Mouse (Mus musculus) intestine, embryonic 14.5 days (tissue): ENCODE data around the gene Zfp143. TPM values are rescaled to one million over a fixed set of nuclear protein-coding genes. Genes with fewer than 3 reads are reported as not detected.
"Not testable (repeated sequence)": the region's sequence is repeated elsewhere in the genome, so short reads cannot be mapped to it uniquely, and the experiment has no call there.

ENCODE experiments used
- ATAC-seq: fragments of 200-750 bp; cut with Nextera tagmentation; replicated peaks from 2 replicates; pipeline ENCODE4 v1.8.0; 2017; ENCODE audit warnings: low read depth, moderate number of reproducible peaks, moderate TSS enrichment, moderate library complexity; ENCODE audit not compliant: low FRiP score, low TSS enrichment
- DNase-seq: peaks from one replicate; pipeline ENCODE4 v3.0.0-alpha.2; 2018; ENCODE audit warnings: low spot score
- H3K27ac ChIP-seq: fragments of 300-500 bp; sonication (generic); 2 replicates; pipeline ENCODE4 v1.5.1; 2014; ENCODE audit warnings: low read depth, mild to moderate bottlenecking, control low read depth
- H3K27me3 ChIP-seq: fragments of 300-500 bp; sonication (generic); replicated peaks from 2 replicates; pipeline ENCODE4 v1.6.1; 2014; ENCODE audit warnings: low read length, control low read depth; ENCODE audit not compliant: control insufficient read depth, insufficient read depth
- H3K36me3 ChIP-seq: fragments of 300-500 bp; sonication (generic); 2 replicates; pipeline ENCODE4 v1.6.1; 2014; ENCODE audit warnings: low read length, control low read depth; ENCODE audit not compliant: control insufficient read depth, insufficient read depth
- H3K4me1 ChIP-seq: fragments of 300-500 bp; sonication (generic); replicated peaks from 2 replicates; pipeline ENCODE4 v1.6.1; 2014; ENCODE audit warnings: low read length, control low read depth, mixed read lengths; ENCODE audit not compliant: control insufficient read depth, insufficient read depth
- H3K4me2 ChIP-seq: fragments of 300-500 bp; sonication (generic); 2 replicates; pipeline ENCODE4 v1.6.1; 2014; ENCODE audit warnings: low read length
- H3K4me3 ChIP-seq: fragments of 300-500 bp; sonication (generic); 2 replicates; pipeline ENCODE4 v1.5.1; 2014; ENCODE audit warnings: low read depth, low read length, control low read depth, mixed read lengths
- H3K9ac ChIP-seq: fragments of 300-500 bp; sonication (generic); 2 replicates; pipeline ENCODE4 v1.6.1; 2014; ENCODE audit warnings: mild to moderate bottlenecking, low read length
- H3K9me3 ChIP-seq: fragments of 300-500 bp; sonication (generic); 2 replicates; pipeline ENCODE4 v1.6.1; 2016; ENCODE audit warnings: low read length, control low read depth; ENCODE audit not compliant: control insufficient read depth
- WGBS: fragments of 180-500 bp; shearing (Covaris S2); extraction: QIAGEN DNeasy Blood & Tissue Kit; methylation state at CpG from one replicate; pipeline ENCODE4 v1.1.7; 2014; 5-methylcytosine and 5-hydroxymethylcytosine counted together
- polyA plus RNA-seq: library from polyadenylated mRNA; unstranded; fragments of >200 nt; fragmentation: Nextera tagmentation; extraction: Ambion mirVana; gene quantifications from 2 replicates; pipeline ENCODE4 v1.2.1, GENCODE M21; 2014

Zfp143 gene
- polyA plus RNA-seq, 1 experiment from 2014 or later: 18.6 TPM

DNA sequence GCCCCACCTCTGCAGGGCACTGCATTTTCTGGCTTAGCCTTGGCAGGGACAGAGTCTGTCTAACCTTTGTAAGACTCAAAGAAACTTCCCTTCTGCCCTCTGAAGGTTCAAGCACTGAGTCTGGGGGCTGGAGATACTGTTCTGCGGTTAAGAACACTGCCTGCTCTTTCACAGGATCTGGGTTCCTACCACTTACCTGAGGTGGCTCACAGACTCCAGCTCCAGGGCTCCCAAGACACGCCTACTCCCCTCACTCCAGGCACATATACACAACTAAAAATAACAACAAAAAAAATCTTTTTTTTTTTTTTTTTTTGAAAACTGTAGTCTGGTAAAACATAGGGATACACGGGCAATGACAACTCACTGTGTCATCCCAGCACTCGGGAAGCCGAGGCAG is 40.2 kb downstream of the Zfp143 start:
- H3K4me3 ChIP-seq: no peak overlapping the region
- 69% methylated on average over 5 of the region's 5 CpGs for WGBS
- no peak overlapping the region for H3K27ac ChIP-seq
- no peaks in the 10 kb centered on the region for H3K27me3 ChIP-seq
- H3K4me1 ChIP-seq: no peaks in the 10 kb centered on the region; the same call in 1 of the 2 replicates
- no peaks in the 10 kb centered on the region for H3K9me3 ChIP-seq
- ATAC-seq (no peak), DNase-seq (no peak)
- no peak overlapping the region for H3K9ac ChIP-seq
- no peak overlapping the region for H3K4me2 ChIP-seq
- peaks cover 2% of the 10 kb centered on the region for H3K36me3 ChIP-seq

DNA sequence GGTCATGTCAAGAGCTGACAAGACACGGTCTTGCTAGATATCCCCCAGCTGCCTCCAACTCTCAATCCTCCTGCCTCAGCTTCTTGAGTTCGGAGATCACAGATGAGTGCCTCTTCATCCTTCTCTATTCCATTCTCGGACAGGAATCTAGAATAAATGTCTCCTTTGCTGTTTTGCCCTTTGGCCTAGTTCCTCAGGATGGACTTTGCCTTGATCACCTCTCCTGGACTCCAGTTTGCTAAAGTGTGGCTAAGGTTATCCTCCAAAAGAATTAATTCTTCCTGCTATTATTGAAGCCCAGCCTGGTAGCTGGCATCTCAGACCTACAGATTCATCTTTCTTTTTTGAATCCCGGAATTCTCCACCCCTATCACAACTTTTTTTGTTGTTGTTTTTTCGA is 44.0 kb downstream of the Zfp143 start:
- H3K4me1 ChIP-seq: peaks cover 15% of the 10 kb centered on the region
- H3K9ac ChIP-seq: no peak overlapping the region
- no peak overlapping the region for H3K4me3 ChIP-seq
- DNase-seq (no peak), ATAC-seq (no peak)
- no peak overlapping the region for H3K4me2 ChIP-seq
- no peaks in the 10 kb centered on the region for H3K27me3 ChIP-seq
- H3K9me3 ChIP-seq: no peaks in the 10 kb centered on the region
- H3K27ac ChIP-seq: no peak overlapping the region
- no peaks in the 10 kb centered on the region for H3K36me3 ChIP-seq
- WGBS: 88% methylated on average over 5 of the region's 5 CpGs

DNA sequence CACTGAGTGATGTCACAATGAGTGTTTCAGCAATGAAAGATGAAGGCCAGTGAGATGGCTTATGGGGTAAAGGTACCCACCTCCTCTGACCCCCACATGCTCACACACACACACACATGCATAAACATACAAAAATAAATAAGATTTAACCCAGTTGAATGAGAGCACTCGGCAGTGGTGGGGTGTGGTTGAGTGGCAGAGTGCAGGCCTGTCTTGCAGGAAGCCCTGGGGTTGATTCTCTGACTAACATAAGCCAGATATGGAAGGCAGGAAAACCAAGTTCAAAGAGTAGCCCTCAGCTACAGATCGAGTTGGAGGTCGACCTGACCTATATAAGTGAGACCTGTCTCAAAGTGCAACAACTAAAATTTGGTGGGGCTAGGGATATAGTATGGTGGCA is 45.6 kb downstream of the Zfp143 start:
- Histone ChIP-seq H3K27me3 (no peaks in the 10 kb centered on the region), H3K4me2 (no peak overlapping the region), H3K9ac (no peak overlapping the region), H3K36me3 (no peaks in the 10 kb centered on the region), H3K27ac (no peak overlapping the region), H3K4me3 (no peak overlapping the region), H3K4me1 (peaks cover 18% of the 10 kb centered on the region), H3K9me3 (no peaks in the 10 kb centered on the region)
- ATAC-seq: no peak
- no peak for DNase-seq
- 45% methylated on average over 3 of the region's 3 CpGs for WGBS

DNA sequence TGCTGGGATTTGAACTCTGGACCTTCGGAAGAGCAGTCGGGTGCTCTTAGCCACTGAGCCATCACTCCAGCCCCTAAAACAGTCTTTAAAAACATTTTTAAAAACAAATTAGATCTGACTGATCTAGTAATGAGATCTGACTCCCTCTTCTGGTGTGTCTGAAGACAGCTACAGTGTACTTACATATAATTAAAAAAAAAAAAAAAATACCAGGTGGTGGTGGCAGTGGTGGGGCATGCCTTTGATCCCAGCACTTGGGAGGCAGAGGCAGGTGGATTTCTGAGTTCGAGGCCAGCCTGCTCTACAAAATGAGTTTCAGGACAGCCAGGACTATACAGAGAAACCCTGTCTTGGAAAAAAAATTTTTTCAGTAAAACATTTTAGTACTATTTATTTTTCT is 47.5 kb downstream of the Zfp143 start:
- 93% methylated on average over 3 of the region's 3 CpGs for WGBS
- not testable (repeated sequence) for H3K36me3 ChIP-seq, ATAC-seq, DNase-seq, H3K9ac ChIP-seq, H3K27me3 ChIP-seq, H3K9me3 ChIP-seq
- Histone ChIP-seq H3K4me3 (0 out of 2 replicates have a peak overlapping the region, but pooled peaks have one; percentile 6), H3K27ac (peak overlapping the region; percentile 87), H3K4me2 (peak overlapping the region; percentile 44; the same call in 1 of the 2 replicates), H3K4me1 (peaks cover 18% of the 10 kb centered on the region)

DNA sequence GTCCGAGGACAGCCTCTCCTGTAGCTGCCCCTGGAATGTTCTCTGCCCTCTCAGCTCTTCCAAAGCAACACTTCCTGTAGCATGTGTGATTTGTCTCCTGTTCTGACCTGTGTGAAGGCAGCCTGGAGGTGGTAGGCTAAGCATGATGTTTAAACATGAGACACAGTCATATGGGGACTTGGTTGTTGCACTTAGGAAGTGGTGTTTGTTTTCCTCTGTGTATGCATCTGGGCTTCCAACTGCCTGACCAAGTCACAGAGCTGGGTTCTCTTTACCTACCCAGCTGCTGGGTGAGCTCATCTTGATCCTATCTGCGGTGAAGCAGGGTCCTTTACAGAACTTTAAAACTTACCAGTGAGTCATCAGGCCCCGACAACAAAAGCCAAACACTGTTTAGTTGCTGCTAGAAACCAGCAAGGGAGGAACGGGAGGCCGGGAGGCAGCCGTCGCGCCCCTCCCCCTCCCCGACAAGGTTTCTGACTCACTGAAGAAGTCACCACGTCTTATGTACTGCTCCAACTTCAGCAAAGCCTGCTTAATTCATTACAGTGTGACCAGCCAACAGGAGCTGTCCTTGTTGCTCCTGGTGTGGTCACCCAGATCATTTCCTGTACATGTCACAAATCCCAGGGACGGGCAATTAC is 48.1 kb downstream of the Zfp143 start:
- Histone ChIP-seq H3K27ac (peak overlapping the region; percentile 87), H3K4me1 (peaks cover 18% of the 10 kb centered on the region), H3K27me3 (no peaks in the 10 kb centered on the region), H3K9ac (peak overlapping the region; percentile 25; the same call in 1 of the 2 replicates), H3K9me3 (no peaks in the 10 kb centered on the region), H3K4me3 (peak overlapping the region; percentile 6; the same call in 1 of the 2 replicates), H3K36me3 (no peaks in the 10 kb centered on the region), H3K4me2 (peak overlapping the region; percentile 44)
- DNase-seq (peak; percentile 83), ATAC-seq (peak; percentile 61)
- WGBS: 7% methylated on average over 11 of the region's 11 CpGs

DNA sequence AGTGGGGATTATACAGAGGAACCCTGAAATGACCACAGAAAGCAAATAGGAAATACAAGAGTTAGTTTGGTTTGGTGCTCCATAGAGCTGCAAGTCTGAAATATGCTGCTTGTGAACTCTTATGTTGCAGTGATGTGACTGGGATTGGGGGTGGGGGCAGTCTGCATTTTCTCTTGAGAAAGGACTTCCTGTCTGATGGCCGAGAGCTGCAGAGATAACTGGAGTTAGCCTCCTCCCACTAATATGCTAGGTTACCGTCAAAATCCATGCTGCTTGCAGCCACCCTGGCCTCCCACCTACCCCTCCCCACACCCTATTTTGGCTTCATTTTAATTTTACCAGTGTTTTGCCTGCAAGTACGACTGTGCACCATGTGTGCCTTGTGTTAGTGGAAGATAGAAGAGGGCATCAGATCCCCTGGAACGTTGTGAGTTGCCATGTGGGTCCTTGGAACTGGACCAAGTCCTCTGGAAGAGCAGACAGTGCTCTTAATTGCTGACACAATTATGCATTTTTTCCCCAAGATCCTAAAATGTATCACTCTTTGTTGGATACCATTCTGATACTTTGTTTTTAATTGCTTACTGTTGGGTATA is 49.1 kb downstream of the Zfp143 start:
- Histone ChIP-seq H3K9ac (0 out of 2 replicates have a peak overlapping the region, but pooled peaks have one; percentile 11), H3K9me3 (no peaks in the 10 kb centered on the region), H3K4me2 (no peak overlapping the region), H3K4me1 (peaks cover 18% of the 10 kb centered on the region), H3K4me3 (no peak overlapping the region), H3K27me3 (no peaks in the 10 kb centered on the region), H3K27ac (peak overlapping the region; percentile 87), H3K36me3 (no peaks in the 10 kb centered on the region)
- 21% methylated on average over 4 of the region's 4 CpGs for WGBS
- DNase-seq (no peak), ATAC-seq (no peak)

DNA sequence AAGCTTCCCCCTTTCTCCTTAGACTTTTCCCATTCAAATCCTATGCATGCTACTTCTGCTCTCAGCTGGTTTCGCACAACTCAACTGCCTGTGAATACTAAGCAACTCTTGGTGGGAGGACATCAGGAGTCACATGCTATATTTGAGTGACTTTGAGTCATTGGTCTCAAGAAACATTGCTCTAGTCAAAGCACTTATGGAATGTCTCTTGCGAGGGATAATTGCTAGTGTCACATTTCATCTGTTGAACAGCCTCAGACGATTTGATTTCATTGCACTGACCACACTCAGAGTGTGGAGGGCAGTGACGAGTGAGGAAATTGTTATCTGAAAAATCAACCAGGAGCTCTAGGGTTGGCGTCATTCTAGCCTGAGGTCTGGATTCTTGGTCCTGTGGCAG is 53.7 kb downstream of the Zfp143 start:
- H3K27me3 ChIP-seq: no peaks in the 10 kb centered on the region
- DNase-seq: no peak

DNA sequence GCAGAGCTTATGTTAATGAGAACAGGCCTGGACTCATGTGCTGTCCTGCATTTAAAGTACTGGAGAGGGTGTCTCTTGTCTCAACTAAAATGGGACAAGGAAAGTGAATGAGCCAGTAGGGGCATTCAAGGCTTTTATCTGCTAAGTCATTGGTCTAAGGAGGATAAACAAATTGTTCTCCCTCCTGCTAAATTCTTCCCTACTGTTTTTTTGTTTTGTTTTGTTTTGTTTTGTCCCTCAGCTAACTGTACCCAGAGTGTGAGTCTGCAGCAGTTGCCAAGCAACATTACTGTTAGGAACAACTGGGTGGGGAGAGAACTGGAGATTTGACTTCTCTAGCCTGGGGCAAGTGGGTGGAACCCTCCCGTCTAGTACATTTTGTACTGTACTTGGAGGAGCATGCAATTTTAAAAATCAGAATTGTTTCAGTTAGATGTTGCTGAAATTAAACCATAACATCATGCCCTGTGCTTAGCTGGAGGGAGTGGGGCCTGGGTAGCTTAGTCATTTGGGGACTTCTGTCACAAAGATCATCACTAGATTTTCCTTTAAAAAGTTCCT is 55.8 kb downstream of the Zfp143 start:
- Histone ChIP-seq H3K4me3 (no peak overlapping the region), H3K27ac (no peak overlapping the region), H3K9me3 (no peaks in the 10 kb centered on the region), H3K4me1 (0 out of 2 replicates have a peak, but pooled peaks cover 3% of the 10 kb centered on the region), H3K27me3 (no peaks in the 10 kb centered on the region), H3K36me3 (no peaks in the 10 kb centered on the region), H3K4me2 (no peak overlapping the region), H3K9ac (no peak overlapping the region)
- no peak for DNase-seq
- 60% methylated on average over 1 of the region's 1 CpGs for WGBS
- no peak for ATAC-seq

More for the DNA sequence above, 53.7 kb downstream of the Zfp143 start:
- Histone ChIP-seq H3K9me3 (no peaks in the 10 kb centered on the region), H3K4me1 (peaks cover 6% of the 10 kb centered on the region), H3K4me3 (no peak overlapping the region), H3K4me2 (no peak overlapping the region), H3K36me3 (no peaks in the 10 kb centered on the region), H3K27ac (no peak overlapping the region), H3K9ac (no peak overlapping the region)
- ATAC-seq: no peak
- 40% methylated on average over 5 of the region's 5 CpGs for WGBS
